Mouse (Mus musculus): ENCODE measurements at regions not wholly inside any gene's neighbourhood (a gene's known extent, or its start where the extent isn't known, plus 50 kb on each side); places are given as distances from the start of the nearest gene placed in this dataset.

DNA sequence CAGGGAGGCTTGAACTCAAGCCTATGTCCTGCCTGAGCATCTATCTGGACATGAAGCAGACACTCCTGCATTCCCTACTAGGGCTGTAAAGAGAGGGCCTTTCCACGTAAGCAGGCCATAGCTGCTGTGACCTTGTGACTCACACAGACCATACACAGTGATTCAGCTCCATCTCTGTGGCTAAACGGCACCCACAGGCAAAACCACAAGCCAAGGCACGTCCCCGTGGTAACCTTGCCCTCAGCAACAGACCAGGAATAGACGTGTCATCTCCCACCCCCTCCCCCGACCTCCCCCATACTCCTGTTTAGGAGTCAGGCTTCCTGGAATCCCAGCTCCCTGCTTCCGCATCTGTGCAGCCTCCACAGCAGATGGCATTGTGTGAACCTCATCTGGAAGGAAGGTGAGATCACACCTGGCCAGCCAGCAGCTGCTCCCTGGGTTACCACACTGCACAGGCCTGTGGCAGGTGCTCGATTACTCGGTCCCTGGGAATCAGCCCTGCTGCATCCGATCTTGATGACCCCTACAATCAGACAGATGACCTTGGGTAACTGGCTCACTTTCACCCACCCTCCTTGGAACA lies 79.2 kb upstream of the Hand1 start:
- DNase-seq (ENCODE audit: low read depth, low spot score) (peak; percentile 61), ATAC-seq (peak; percentile 84)
- in situ Hi-C loops (cut with MboI; ENCODE audit: low pct_unique_long_range_greater_than_20kb), result no loop called here
- TF ChIP-seq CTCF (IDR thresholded peaks at IDR 0.05), result no peak
- POLR2A ChIA-PET, result no interaction called here
- no peaks in the 10 kb centered on the region for H3K27me3 ChIP-seq
- CTCF ChIA-PET, result no interaction called here

DNA sequence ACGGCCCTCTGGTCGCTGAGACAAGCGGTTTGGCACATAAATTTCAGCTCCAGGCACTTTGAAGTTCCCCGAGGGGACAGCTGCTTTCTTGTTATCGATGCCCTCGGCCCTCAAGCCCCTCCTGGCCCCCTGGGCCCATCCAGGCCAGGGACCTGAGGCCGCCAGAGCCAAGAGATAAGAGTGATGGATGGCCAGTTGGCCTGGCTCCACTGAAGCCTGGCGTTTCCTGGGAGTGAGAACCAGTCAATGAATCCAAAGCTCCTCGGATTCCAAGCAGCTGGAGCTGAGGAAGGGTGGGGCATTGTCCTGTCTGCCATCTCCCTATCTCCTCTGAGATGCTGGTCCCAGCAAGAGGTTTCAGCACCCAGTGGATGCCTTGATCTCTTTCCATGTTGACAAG lies 71.6 kb upstream of the Hand1 start:
- ChIA-PET CTCF (no interaction called here), POLR2A (no interaction called here)
- DNase-seq (ENCODE audit: low read depth, low spot score) (no peak), ATAC-seq (no peak)
- no peak for TF ChIP-seq CTCF (IDR thresholded peaks at IDR 0.05)
- in situ Hi-C loops (cut with MboI; ENCODE audit: low pct_unique_long_range_greater_than_20kb), result no loop called here
- H3K27me3 ChIP-seq, result no peaks in the 10 kb centered on the region

GRCm38 (mm10) chr11:57899335-57899734 lies 66.7 kb upstream of the Hand1 start:
- CTCF ChIA-PET, result interaction anchor here (0.9 to 1.0 kb wide), 2 partner anchors 9 to 42 kb away, joined by 3 read pairs; no protein-coding TSS in a partner anchor
- no peak for ATAC-seq
- in situ Hi-C loops (cut with MboI; ENCODE audit: low pct_unique_long_range_greater_than_20kb), result no loop called here

DNA sequence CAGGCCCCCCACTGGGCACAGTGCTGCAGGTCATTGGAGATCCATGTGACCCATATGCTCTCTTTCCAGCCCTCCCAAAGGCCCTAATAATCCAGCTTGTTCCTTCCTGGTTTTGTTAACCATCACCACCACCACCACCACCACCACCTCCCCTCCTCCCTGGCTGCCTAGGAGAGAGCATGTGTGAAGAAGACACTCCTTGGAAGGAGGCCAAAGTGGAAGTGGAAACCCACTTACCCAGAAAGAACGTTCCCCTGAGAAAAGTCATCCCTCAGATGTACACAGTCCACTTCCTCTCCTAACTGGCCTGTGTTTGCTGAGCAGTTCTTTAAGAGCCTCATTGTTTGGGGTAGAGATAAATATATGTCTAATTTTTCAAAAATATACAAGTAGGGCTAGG lies 62.9 kb upstream of the Hand1 start:
- in situ Hi-C loops (cut with MboI; ENCODE audit: low pct_unique_long_range_greater_than_20kb), result no loop called here
- H3K27me3 ChIP-seq, result no peaks in the 10 kb centered on the region
- POLR2A ChIA-PET, result no interaction called here
- CTCF ChIA-PET, result no interaction called here
- no peak for TF ChIP-seq CTCF (IDR thresholded peaks at IDR 0.05)
- DNase-seq (ENCODE audit: low read depth, low spot score) (no peak), ATAC-seq (no peak)

More at GRCm38 (mm10) chr11:57899335-57899734, 66.7 kb upstream of the Hand1 start:
- TF ChIP-seq CTCF (IDR thresholded peaks at IDR 0.05), result no peak
- POLR2A ChIA-PET, result no interaction called here
- no peaks in the 10 kb centered on the region for H3K27me3 ChIP-seq
- DNase-seq (ENCODE audit: low read depth, low spot score), result no peak

GRCm38 (mm10) chr11:57882736-57883635 lies 50.4 kb upstream of the Hand1 start:
- ATAC-seq (no peak), DNase-seq (ENCODE audit: low read depth, low spot score) (no peak)
- POLR2A ChIA-PET, result no interaction called here
- in situ Hi-C loops (cut with MboI; ENCODE audit: low pct_unique_long_range_greater_than_20kb), result no loop called here
- no peaks in the 10 kb centered on the region for H3K27me3 ChIP-seq
- TF ChIP-seq CTCF (IDR thresholded peaks at IDR 0.05), result no peak
- CTCF ChIA-PET, result no interaction called here
